Mouse (Mus musculus) ZHBTc4 (cell line): ENCODE measurements around the gene Vmn2r67.

ENCODE experiments used
- DNase-seq: peaks from one replicate; pipeline ENCODE4 v3.0.0-alpha.2; 2011; ENCODE audit warnings: low read depth, low spot score

The Vmn2r67 gene

DNA sequence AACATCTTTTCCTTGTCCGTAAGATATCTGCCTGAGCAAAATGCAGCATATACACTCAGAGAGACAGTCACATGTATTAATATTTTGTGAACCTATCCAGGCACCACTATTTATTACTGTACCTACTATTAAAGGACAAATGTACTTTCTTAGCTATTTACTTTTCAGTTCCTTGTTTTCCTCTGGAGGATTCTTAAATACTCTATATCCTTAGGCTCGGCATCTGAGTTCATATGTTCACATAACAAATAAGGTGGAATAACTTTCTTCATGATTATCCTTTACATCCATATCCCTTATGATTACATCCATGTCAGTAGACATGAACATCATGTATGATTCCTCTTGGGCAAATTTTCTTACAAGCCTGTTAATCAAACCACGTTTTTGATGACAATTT lies at the start of gene Vmn2r67:
TSS of gene Vmn2r67 (minus strand) at position 101 of the 400 bp plus-strand sequence.
- no peak for DNase-seq

DNA sequence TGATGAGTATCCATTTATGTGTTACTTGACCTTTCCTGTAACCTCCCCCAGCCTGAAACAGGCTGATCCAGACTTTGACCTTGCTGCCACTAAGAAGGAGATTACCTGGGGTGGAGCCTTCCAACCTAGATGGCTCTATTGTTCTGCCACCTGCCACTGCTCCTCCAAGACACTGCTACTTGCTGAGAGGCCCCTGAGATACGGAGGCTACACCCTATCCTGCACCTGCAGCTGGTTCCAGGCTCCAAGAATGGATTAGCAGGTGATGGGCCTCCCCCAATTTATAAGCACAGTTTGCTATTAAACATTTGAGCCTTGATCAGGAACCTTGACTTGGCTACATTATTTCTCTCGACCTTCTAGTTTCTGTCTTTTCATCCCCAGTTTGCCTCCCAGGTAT lies 51.3 kb downstream of the Vmn2r67 start:
- peak; percentile 82 for DNase-seq
